Mouse (Mus musculus): ENCODE results near the gene Nploc4. TPM values are rescaled to one million over a fixed set of nuclear protein-coding genes. Genes with fewer than 3 reads are reported as not detected.
"Not testable (repeated sequence)": the region's sequence is repeated elsewhere in the genome, so short reads cannot be mapped to it uniquely, and the experiment has no call there.

Nploc4 gene
- polyA plus RNA-seq, 1 experiment from 2014 or later = 56.8 TPM

DNA sequence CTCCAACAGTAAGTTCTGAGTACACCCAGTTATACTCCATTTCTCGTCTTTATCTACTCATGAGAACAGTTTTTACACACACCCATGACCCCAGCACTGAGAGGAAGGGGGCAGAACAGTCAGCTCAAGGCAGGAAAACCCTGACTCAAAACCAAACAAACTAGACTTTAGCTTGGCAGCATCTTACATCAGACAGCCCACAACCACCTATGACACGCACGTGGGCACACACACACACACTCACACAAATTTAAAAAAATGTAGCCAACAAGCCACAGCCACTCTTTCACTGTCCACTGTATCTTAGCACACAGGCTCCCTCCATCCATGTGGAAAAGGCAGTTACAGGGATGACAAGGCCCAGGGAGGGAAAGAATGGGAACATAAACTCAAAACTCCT, 10.8 kb downstream of the Nploc4 start:
- DNase-seq (ENCODE audit: low spot score) = no peak
- Histone ChIP-seq H3K9me3 (replicated peaks) (no peaks in the 10 kb centered on the region), H3K4me3 (no peak overlapping the region), H3K27ac (no peak overlapping the region), H3K36me3 (peaks cover 93% of the 10 kb centered on the region), H3K27me3 (ENCODE audit: low read depth, poor library complexity, severe bottlenecking) (no peaks in the 10 kb centered on the region), H3K4me1 (peaks cover 16% of the 10 kb centered on the region)
- WGBS = 94% methylated on average over 3 of the region's 3 CpGs

DNA sequence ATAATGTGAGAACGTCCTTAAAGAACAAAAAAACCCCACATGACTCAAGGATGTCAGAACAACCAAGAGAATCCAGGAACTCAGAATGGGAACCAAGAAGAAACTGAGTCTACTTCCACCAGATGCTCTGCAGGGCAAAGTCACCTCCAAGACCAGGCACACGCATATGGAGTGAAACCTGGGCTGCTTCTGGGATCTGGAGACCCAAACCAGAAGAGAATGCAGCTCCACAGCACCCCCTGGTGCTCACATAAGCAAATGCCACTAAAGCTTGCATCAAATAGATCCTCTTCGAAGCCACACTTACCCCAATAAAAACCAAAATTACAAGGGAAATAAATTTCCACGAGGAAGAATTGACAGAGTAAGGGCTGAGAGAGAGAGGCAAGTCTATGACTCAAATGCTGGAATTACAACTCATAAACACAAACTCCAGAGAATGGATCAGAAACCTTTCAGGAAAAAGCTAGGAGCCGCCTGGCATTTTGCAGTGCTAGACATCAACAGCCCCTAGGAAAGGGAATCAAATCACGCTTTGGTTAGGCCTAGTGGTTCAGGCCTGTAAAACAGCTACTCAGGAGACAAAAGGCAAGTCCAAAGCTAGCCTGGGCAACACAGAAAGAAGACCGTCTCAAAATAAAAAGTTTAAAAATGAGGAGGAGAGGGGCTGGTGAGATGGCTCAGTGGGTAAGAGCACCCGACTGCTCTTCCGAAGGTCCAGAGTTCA, 13.8 kb downstream of the Nploc4 start:
- DNase-seq (ENCODE audit: low spot score) = peak; percentile 77
- Histone ChIP-seq H3K4me1 (peaks cover 16% of the 10 kb centered on the region), H3K36me3 (peaks cover 93% of the 10 kb centered on the region), H3K4me3 (no peak overlapping the region), H3K27ac (no peak overlapping the region), H3K27me3 (ENCODE audit: low read depth, poor library complexity, severe bottlenecking) (no peaks in the 10 kb centered on the region), H3K9me3 (replicated peaks) (no peaks in the 10 kb centered on the region)
- WGBS = 78% methylated on average over 9 of the region's 9 CpGs

DNA sequence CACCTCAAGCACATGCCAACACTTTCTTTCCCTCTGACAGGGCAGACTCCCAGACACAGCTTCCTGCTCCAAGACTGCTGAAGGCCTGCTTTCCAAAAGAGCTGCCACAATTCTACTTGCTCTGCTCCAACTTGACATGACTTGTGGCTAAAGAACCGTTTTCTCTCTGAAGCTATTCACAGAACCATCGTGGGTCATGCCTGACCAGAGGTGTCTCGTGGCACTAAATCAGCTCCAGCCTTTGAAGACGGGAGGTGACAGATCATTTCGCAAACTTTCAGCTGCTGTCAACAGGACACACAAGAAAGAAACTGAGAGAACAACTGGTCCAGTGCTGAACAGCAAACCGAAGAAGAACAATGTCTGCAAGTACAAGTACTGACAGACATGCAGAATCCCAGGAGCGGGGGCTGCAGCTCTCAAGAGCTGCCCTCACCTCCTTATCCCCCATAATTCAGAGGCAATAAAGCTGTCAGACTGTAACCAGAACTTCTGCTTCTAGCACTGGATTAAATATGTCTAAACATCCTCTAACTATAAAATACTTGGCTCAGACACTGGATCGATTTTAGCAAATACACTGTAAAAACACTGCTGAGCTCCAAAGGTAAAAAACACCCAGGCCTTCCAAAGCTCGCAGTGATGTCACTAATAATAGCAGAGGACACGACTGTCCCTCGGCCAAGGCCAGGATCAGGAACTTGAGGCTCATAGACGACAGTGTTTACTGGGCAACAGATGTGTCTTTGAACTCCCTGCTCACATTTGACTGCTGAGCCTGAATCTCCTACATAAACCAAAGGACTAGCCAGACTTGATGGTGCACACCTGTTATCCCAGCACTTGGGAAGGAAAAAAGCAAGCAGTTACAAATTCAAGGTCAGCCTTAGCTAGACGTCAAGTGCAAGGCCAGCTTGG, 14.6 kb downstream of the Nploc4 start:
- 61% methylated on average over 13 of the region's 13 CpGs for WGBS
- Histone ChIP-seq H3K9me3 (replicated peaks) (no peaks in the 10 kb centered on the region), H3K36me3 (peaks cover 93% of the 10 kb centered on the region), H3K27me3 (ENCODE audit: low read depth, poor library complexity, severe bottlenecking) (no peaks in the 10 kb centered on the region), H3K4me3 (no peak overlapping the region), H3K4me1 (peaks cover 16% of the 10 kb centered on the region), H3K27ac (no peak overlapping the region)
- no peak for DNase-seq (ENCODE audit: low spot score)

DNA sequence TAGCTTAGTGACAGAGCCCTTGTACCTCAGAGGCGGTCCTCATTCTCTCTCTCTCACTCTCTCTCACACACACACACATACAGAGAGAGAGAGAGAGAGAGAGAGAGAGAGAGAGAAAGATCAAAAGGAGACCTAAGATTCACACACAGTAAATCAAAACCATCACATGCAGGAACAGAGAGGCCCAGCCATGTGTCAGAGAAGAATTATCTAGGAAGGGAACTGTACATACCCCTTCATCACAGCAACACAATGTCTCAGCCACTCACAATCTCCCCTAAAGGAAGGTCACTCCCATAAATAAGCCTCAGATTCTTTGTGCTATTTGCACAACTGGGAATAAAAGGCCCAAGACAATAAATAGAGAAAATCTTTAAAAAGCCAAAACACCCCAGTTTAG, 18.9 kb downstream of the Nploc4 start:
- H3K4me3 ChIP-seq = no peak overlapping the region
- H3K27me3 ChIP-seq (ENCODE audit: low read depth, poor library complexity, severe bottlenecking) = no peaks in the 10 kb centered on the region
- no peak for DNase-seq (ENCODE audit: low spot score)
- peaks cover 16% of the 10 kb centered on the region for H3K4me1 ChIP-seq
- no peaks in the 10 kb centered on the region for H3K9me3 ChIP-seq (replicated peaks)
- peaks cover 95% of the 10 kb centered on the region for H3K36me3 ChIP-seq
- no peak overlapping the region for H3K27ac ChIP-seq
- WGBS = 89% methylated on average over 1 of the region's 1 CpGs

DNA sequence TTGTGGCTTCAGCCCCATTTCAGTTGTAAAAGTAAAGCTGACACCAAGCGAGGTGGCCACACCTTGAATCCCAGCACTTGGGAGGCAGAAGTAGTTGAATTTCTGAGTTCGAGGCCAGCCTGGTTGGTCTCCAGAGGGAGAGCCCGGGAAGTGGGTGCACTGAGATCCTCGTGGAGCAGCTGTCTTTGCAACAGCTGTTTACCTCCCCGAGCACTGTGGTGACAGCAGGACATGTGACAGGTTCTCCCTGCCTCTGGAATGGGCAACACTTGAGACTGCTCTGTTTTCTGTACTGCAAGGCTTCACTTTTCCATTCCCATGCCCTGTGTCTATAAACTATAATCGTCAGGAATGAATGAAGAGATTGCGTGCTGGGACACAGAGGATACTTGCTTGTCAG, 19.7 kb downstream of the Nploc4 start:
- Histone ChIP-seq H3K27ac (no peak overlapping the region), H3K9me3 (replicated peaks) (no peaks in the 10 kb centered on the region), H3K4me1 (peaks cover 10% of the 10 kb centered on the region), H3K4me3 (no peak overlapping the region), H3K27me3 (ENCODE audit: low read depth, poor library complexity, severe bottlenecking) (no peaks in the 10 kb centered on the region), H3K36me3 (peaks cover 96% of the 10 kb centered on the region)
- no peak for DNase-seq (ENCODE audit: low spot score)
- WGBS = 88% methylated on average over 7 of the region's 7 CpGs

DNA sequence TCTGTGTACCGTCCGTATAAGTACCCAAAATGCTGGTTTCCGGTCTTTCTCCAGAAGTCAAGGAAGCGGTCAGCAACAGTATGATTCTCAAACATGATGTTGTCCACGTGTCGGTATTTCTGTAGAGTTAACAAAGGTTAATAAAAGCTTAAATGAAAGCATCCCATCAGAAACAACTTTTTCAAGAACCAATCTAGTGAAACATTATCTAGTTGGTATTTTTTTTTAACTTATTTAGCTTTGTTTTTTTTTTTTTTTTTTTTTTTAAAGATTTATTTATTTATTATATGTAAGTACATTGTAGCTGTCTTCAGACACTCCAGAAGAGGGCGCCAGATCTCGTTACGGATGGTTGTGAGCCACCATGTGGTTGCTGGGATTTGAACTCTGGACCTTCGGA, 23.9 kb downstream of the Nploc4 start:
- DNase-seq (ENCODE audit: low spot score); H3K4me1 ChIP-seq; H3K4me3 ChIP-seq; H3K9me3 ChIP-seq (replicated peaks); H3K27ac ChIP-seq; H3K27me3 ChIP-seq (ENCODE audit: low read depth, poor library complexity, severe bottlenecking): not testable (repeated sequence)
- 96% methylated on average over 9 of the region's 10 CpGs for WGBS
- peaks cover 98% of the 10 kb centered on the region for H3K36me3 ChIP-seq

DNA sequence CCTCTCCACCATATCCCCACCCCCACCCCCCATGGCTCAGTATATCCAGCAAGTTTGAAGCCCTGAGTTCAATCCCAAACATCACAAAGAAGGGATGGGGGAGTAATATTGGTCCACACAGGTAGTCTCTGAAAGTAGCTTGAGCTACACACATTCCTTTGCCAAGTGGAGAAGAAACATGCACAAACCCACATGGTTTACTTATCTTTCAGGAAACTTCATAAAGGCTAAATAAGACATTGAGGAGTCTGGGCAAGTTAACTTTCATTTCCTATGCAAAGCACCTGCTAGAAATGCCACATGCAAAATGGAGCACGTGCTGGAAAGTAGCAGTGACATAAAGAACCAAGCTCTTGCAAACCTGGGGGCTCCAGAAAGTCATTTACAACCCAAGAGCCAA, 31.1 kb downstream of the Nploc4 start:
- Histone ChIP-seq H3K27me3 (ENCODE audit: low read depth, poor library complexity, severe bottlenecking) (no peaks in the 10 kb centered on the region), H3K27ac (no peak overlapping the region), H3K4me3 (no peak overlapping the region), H3K36me3 (peaks cover 100% of the 10 kb centered on the region), H3K4me1 (no peaks in the 10 kb centered on the region), H3K9me3 (replicated peaks) (no peaks in the 10 kb centered on the region)
- 88% methylated on average over 1 of the region's 1 CpGs for WGBS
- no peak for DNase-seq (ENCODE audit: low spot score)

DNA sequence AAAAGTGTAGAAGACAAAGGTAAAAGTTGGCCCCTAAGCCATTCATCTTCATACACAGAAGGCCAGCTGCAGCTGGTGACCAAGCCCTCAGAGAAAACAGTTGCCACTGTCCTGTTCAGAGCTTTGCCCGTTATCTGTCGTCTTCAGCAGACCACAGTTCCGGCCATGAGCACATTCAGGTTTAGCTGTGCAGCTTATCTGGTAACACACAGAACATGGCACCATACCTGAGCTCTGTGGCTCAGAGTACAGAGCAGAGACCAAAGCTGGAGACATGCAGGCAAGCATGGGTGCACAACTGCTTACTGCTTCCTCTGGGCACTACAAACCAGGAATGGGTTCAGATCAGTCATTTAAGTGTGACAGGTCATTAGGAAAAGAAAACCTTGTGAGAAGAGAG, 31.6 kb downstream of the Nploc4 start:
- no peaks in the 10 kb centered on the region for H3K4me1 ChIP-seq
- no peak for DNase-seq (ENCODE audit: low spot score)
- H3K27me3 ChIP-seq (ENCODE audit: low read depth, poor library complexity, severe bottlenecking) = no peaks in the 10 kb centered on the region
- 93% methylated on average over 3 of the region's 3 CpGs for WGBS
- peaks cover 100% of the 10 kb centered on the region for H3K36me3 ChIP-seq
- H3K27ac ChIP-seq = no peak overlapping the region
- no peak overlapping the region for H3K4me3 ChIP-seq
- H3K9me3 ChIP-seq (replicated peaks) = no peaks in the 10 kb centered on the region

DNA sequence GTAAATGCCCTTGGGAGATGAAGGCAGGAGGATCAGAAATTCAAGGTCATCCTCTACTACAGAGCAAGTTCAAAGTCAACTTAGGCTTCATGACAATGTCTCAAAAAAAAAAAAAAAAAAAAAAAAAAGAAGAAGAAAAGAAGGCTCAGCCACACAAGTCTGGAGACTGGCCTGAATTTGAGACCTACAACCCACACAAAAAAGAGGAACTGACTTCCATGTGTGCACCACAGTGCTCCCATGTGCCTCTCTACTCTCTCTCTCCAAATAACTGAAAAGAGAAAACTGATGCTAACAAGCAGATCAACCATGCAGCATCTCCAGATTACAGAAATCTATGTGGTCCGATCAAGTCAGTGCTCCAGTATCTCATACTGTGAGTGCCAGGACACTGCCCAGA, 32.7 kb downstream of the Nploc4 start:
- no peak for DNase-seq (ENCODE audit: low spot score)
- H3K36me3 ChIP-seq = peaks cover 100% of the 10 kb centered on the region
- H3K4me3 ChIP-seq = no peak overlapping the region
- no peaks in the 10 kb centered on the region for H3K9me3 ChIP-seq (replicated peaks)
- WGBS = 94% methylated on average over 1 of the region's 1 CpGs
- no peak overlapping the region for H3K27ac ChIP-seq
- no peaks in the 10 kb centered on the region for H3K4me1 ChIP-seq
- H3K27me3 ChIP-seq (ENCODE audit: low read depth, poor library complexity, severe bottlenecking) = no peaks in the 10 kb centered on the region

DNA sequence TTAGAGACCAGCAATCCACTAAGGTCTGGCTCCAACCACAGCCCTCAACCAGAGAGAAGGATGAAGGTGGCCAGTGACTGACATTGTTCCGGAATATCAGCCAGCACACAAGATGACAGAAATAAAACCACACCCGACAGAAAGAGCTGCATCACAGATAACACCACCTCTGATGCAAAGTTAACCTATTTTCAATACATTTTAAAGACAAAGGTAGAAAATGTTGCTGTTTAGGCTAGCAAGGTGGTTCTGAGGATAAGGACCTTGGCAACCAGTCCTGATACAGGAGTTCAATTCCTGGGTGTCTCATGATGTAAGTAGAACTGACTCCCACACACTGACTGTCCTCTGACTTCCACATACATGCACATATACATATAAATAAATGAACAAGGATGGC, 38.2 kb downstream of the Nploc4 start:
- Histone ChIP-seq H3K4me1 (no peaks in the 10 kb centered on the region), H3K4me3 (no peak overlapping the region), H3K9me3 (replicated peaks) (no peaks in the 10 kb centered on the region), H3K36me3 (peaks cover 98% of the 10 kb centered on the region), H3K27ac (no peak overlapping the region), H3K27me3 (ENCODE audit: low read depth, poor library complexity, severe bottlenecking) (no peaks in the 10 kb centered on the region)
- 92% methylated on average over 2 of the region's 2 CpGs for WGBS
- no peak for DNase-seq (ENCODE audit: low spot score)

DNA sequence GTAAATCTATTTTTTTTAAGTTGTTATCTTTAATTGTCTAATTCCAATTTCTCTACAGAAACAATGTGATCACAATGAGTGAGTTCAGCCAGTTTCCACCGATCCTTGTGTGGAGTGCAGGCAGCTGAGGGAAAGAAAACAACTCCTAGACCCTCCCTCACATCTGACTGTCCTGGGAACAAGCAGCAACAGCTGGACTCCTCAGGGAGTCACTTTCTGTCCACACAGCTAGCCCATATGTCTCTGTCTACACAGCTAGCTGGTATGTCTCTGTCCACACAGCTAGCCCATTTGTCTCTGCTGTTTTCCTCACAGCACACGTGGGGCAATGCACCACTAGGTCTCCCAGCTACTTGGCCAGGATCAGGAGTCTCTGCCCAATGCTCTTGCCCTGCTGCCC, 39.9 kb downstream of the Nploc4 start:
- H3K9me3 ChIP-seq (replicated peaks) = no peaks in the 10 kb centered on the region
- no peak for DNase-seq (ENCODE audit: low spot score)
- no peak overlapping the region for H3K4me3 ChIP-seq
- peaks cover 98% of the 10 kb centered on the region for H3K36me3 ChIP-seq
- peaks cover 2% of the 10 kb centered on the region for H3K4me1 ChIP-seq
- 85% methylated on average over 2 of the region's 2 CpGs for WGBS
- H3K27ac ChIP-seq = no peak overlapping the region
- H3K27me3 ChIP-seq (ENCODE audit: low read depth, poor library complexity, severe bottlenecking) = no peaks in the 10 kb centered on the region

DNA sequence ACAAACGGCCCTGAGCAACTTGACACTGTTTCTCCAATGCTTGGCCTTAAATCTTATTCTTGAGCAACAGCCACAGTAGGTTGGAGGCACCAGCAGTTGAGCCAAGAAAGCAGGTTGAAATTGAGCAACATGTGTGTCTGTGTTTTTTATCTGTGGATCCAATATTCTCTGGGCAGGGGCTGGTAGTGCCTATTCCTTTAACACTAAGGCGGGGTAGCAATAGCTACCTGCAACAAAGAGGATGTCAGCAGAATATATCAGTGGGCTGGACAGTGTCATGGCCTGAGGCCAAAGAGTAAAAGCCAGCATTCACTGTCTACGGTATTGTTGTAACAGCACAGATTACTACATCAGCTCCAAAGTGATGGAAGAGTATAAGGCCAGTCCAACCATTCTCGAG, 41.8 kb downstream of the Nploc4 start:
- Histone ChIP-seq H3K4me1 (peaks cover 7% of the 10 kb centered on the region), H3K36me3 (peaks cover 90% of the 10 kb centered on the region), H3K9me3 (replicated peaks) (no peaks in the 10 kb centered on the region), H3K27me3 (ENCODE audit: low read depth, poor library complexity, severe bottlenecking) (no peaks in the 10 kb centered on the region), H3K4me3 (no peak overlapping the region), H3K27ac (no peak overlapping the region)
- 88% methylated on average over 4 of the region's 4 CpGs for WGBS
- DNase-seq (ENCODE audit: low spot score) = no peak

DNA sequence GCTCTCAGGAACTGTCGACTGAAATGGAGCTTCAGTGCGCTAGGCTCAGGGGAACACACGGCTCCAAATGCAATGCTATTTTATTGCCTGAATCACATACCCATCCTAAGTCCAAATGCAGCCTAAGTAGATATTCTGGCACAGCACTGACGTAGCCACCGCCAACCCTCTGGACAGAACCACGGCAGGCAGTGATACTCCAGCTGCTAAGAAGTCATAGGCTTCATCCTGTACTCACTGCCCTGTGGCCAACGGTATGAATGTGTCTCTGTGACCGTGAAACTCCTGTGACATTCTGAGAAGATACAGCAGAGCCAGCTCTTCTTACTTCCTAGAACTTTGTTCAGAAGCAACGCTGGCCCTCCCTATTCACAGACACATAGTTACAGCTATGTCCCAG, 48.9 kb downstream of the Nploc4 start:
- DNase-seq (ENCODE audit: low spot score) = no peak
- peaks cover 7% of the 10 kb centered on the region for H3K4me1 ChIP-seq
- H3K27me3 ChIP-seq (ENCODE audit: low read depth, poor library complexity, severe bottlenecking) = no peaks in the 10 kb centered on the region
- H3K27ac ChIP-seq = no peak overlapping the region
- peaks cover 83% of the 10 kb centered on the region for H3K36me3 ChIP-seq
- 93% methylated on average over 9 of the region's 9 CpGs for WGBS
- H3K4me3 ChIP-seq = no peak overlapping the region
- H3K9me3 ChIP-seq (replicated peaks) = no peaks in the 10 kb centered on the region
